Mouse (Mus musculus): ENCODE results near the gene AC124108.1.

- TF ChIP-seq CTCF (conservative IDR thresholded peaks at IDR 0.05 in 1 of 2, IDR thresholded peaks at IDR 0.05 in 1 of 2; ENCODE audit: low read depth in 2 of 2, low read length in 2 of 2): no peak
- no peak for TF ChIP-seq SMC3 (IDR thresholded peaks at IDR 0.05; ENCODE audit: low read depth, low read length)
- no peak for TF ChIP-seq ZC3H11A (IDR thresholded peaks at IDR 0.05; ENCODE audit: low read depth, low read length)
- no peak for TF ChIP-seq SIN3A (IDR thresholded peaks at IDR 0.05; ENCODE audit: low read length)
Observed at GRCm38 (mm10) chr1:132246137-132246536, 54.9 kb downstream of the AC124108.1 start.
